Mouse (Mus musculus): ENCODE results near the gene Zc3h12c. TPM values are rescaled to one million over a fixed set of nuclear protein-coding genes. Genes with fewer than 3 reads are reported as not detected.

Gene Zc3h12c
- polyA plus RNA-seq, 1 experiment from 2014 or later: 3.9 TPM

Small RNA genes lying within 50 kb of the gene (microRNA-seq; reads per million reads assigned to microRNA genes)
- gene Gm27686 (not detected), gene Mir6244 (not detected)

Other genes starting within 250 kb of the Zc3h12c start
- gene Fdx1, start 205.0 kb downstream of the Zc3h12c start, polyA plus RNA-seq (2015; fragmentation: Nextera tagmentation; extraction: Ambion mirVana): 36.9 and 37.0 TPM in 2 replicates
- gene Rdx, start 121.4 kb downstream of the Zc3h12c start, polyA plus RNA-seq (2015; fragmentation: Nextera tagmentation; extraction: Ambion mirVana): 62.6 and 70.9 TPM in 2 replicates

Measured in midbrain, embryonic 16.5 days (tissue).